ENCODE assay signal across 8 mouse cellular contexts in genomic region chr4:53263776-53264175, GRCm38 (mm10).
A peak's percentile ranks its signal among the peaks of the same experiment; 100 is the strongest.
DNase-seq lines count a peak whose midpoint lies in the region; ATAC-seq and TF ChIP-seq lines count a peak whose summit lies in the region.

No protein-coding gene starts in this region.

- 17% methylated on average over 13 of the region's 13 CpGs for WGBS in lung, embryonic 14.5 days

- peak; percentile 31 to 48 for DNase-seq in spleen, postnatal 36 days (ENCODE audit: low spot score in 2 of 2)
- DNase-seq in spleen, postnatal 14 days (ENCODE audit: low spot score in 2 of 2), result no peak
- peak; percentile 43 to 67 for DNase-seq in frontal cortex, adult 2 months (ENCODE audit: extremely low spot score in 1 of 2, low spot score in 1 of 2)
- DNase-seq in heart, postnatal 25 days (ENCODE audit: low spot score), result peak; percentile 82
- peak; percentile 88 to 93 for DNase-seq in kidney, postnatal 4 days
- DNase-seq in lung, embryonic 14.5 days, result peak; percentile 94
- peak; percentile 73 for DNase-seq in right cerebral cortex, adult 18-20 months
- no peak for DNase-seq in thymus, postnatal 0 days (ENCODE audit: low spot score)

- H3K36me3 ChIP-seq in lung, embryonic 14.5 days (ENCODE audit: insufficient read depth), result no peaks in the 10 kb centered on the region

- intact Hi-C loops in heart, postnatal 25 days (cut with DNase I), result loop anchor here (1.0 to 5.0 kb wide), 5 partner anchors 45 to 151 kb away; partner anchors contain the start of gene Abca1

- H3K9me3 ChIP-seq in lung, embryonic 14.5 days (ENCODE audit: low read depth, low read length), result no peaks in the 10 kb centered on the region

- H3K4me2 ChIP-seq in lung, embryonic 14.5 days, result no peak overlapping the region

- 0 out of 2 replicates have a peak overlapping the region, but pooled peaks have one; percentile 48 for H3K27ac ChIP-seq in lung, embryonic 14.5 days (ENCODE audit: low read depth)

- peaks cover 12% of the 10 kb centered on the region; the same call in 1 of the 2 replicates for H3K4me1 ChIP-seq in lung, embryonic 14.5 days (ENCODE audit: insufficient read depth)

- ATAC-seq in lung, embryonic 14.5 days (ENCODE audit: insufficient read depth), result peak; percentile 94

- H3K4me3 ChIP-seq in lung, embryonic 14.5 days (ENCODE audit: low read depth, low read length), result no peak overlapping the region

- H3K9ac ChIP-seq in lung, embryonic 14.5 days, result no peak overlapping the region

- peak; percentile 47 for TF ChIP-seq CTCF in lung, embryonic 14.5 days (IDR thresholded peaks at IDR 0.05; ENCODE audit: low read depth)

- H3K27me3 ChIP-seq in lung, embryonic 14.5 days (ENCODE audit: insufficient read depth, low read length), result no peaks in the 10 kb centered on the region

Comparison
In these comparisons a context has a peak if more than half of its experiments do, and no peak if none do; other contexts are left out.
1. DNase-seq: peak in spleen, postnatal 36 days (2 of 2), frontal cortex, adult 2 months (2 of 2), heart, postnatal 25 days (single experiment), kidney, postnatal 4 days (2 of 2), lung, embryonic 14.5 days (single experiment) and right cerebral cortex, adult 18-20 months (single experiment); none in spleen, postnatal 14 days (0 of 2) and thymus, postnatal 0 days (single experiment).